Comparison of ENCODE assay signal across 10 mouse cellular contexts in the genomic region with DNA sequence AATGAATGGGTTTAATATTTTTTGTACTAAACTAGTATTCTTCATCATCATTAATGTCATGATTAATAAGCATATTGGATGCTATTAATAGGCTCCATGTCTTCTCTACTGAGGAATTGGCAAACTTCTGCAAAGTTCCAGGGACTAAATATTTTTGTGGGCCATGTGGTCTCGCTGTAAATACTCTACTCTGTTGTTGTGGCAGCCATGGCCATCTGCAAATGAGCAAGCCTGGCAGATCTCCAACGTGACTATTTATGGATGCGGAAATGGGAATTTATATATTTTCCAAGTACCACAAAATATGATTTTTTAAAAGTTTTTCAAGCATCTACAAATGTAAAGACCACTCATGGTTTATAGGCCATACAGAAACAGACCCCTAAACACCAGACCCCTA. TPM values are rescaled to one million over a fixed set of nuclear protein-coding genes. Genes with fewer than 3 reads are reported as not detected.
DNase-seq lines count a peak whose midpoint lies in the region; ATAC-seq and TF ChIP-seq lines count a peak whose summit lies in the region.
"Had no signal": no experiment of that assay in that cellular context is flagged by ENCODE, and none has a peak within 500 bp of the region (broad histone marks: within the 10 kb centered on the region; RNA-seq: fewer than 3 reads in every experiment).

No protein-coding gene starts in this region.

- H3K27ac ChIP-seq in heart, embryonic 10.5 days = no peak overlapping the region
- H3K27ac ChIP-seq in embryonic fibroblast, embryonic 13.5 days (ENCODE audit: insufficient read depth, low read length) = peak overlapping the region; percentile 67
- H3K27ac ChIP-seq in stomach, embryonic 15.5 days = peak overlapping the region; percentile 58; the same call in 1 of the 2 replicates

- no peak overlapping the region for H3K4me2 ChIP-seq in stomach, embryonic 15.5 days

- peaks cover 41% of the 10 kb centered on the region for H3K4me1 ChIP-seq in heart, embryonic 10.5 days
- H3K4me1 ChIP-seq in embryonic fibroblast, embryonic 13.5 days (ENCODE audit: control insufficient read depth, insufficient read depth, low read length) = peaks cover 16% of the 10 kb centered on the region
- H3K4me1 ChIP-seq in stomach, embryonic 15.5 days = peaks cover 26% of the 10 kb centered on the region

- ATAC-seq in stomach, embryonic 15.5 days (ENCODE audit: insufficient read depth, low FRiP score, low read depth) = no peak

- DNase-seq in heart, postnatal 4 days = peak; percentile 60
- no peak for DNase-seq in heart, embryonic 10.5 days (ENCODE audit: low spot score)
- peak; percentile 46 for DNase-seq in lung, postnatal 10 days
- DNase-seq in lung, postnatal 4 days = no peak
- DNase-seq in ovary, postnatal 36 days (ENCODE audit: low spot score) = no peak
- DNase-seq: adrenal gland, adult 8-10 months; kidney, adult 9 months had no signal

- H3K4me3 ChIP-seq in heart, embryonic 10.5 days = no peak overlapping the region
- H3K4me3 ChIP-seq in embryonic fibroblast, embryonic 13.5 days (ENCODE audit: insufficient read depth, low read length) = no peak overlapping the region
- H3K4me3 ChIP-seq in stomach, embryonic 15.5 days (replicated peaks) = no peak overlapping the region
- H3K4me3 ChIP-seq: megakaryocyte, embryonic 14.5 days had no signal

- H3K9me3 ChIP-seq in heart, embryonic 10.5 days = no peaks in the 10 kb centered on the region
- H3K9me3 ChIP-seq in stomach, embryonic 15.5 days = no peaks in the 10 kb centered on the region
- H3K9me3 ChIP-seq: megakaryocyte, embryonic 14.5 days had no signal

- TF ChIP-seq CTCF in embryonic fibroblast, embryonic 13.5 days (IDR thresholded peaks at IDR 0.05; ENCODE audit: borderline replicate concordance, insufficient read depth, low read length) = no peak

- TF ChIP-seq POLR2A in embryonic fibroblast, embryonic 13.5 days (IDR thresholded peaks at IDR 0.05; ENCODE audit: low read depth, low read length) = no peak

- H3K9ac ChIP-seq in stomach, embryonic 15.5 days = no peak overlapping the region

- peaks cover 19% of the 10 kb centered on the region for H3K36me3 ChIP-seq in heart, embryonic 10.5 days
- peaks cover 8% of the 10 kb centered on the region; the same call in 1 of the 2 replicates for H3K36me3 ChIP-seq in stomach, embryonic 15.5 days

- 88% methylated on average over 3 of the region's 3 CpGs for WGBS in heart, embryonic 10.5 days
- 56% methylated on average over 3 of the region's 3 CpGs for WGBS in stomach, embryonic 15.5 days

- H3K27me3 ChIP-seq in heart, embryonic 10.5 days (ENCODE audit: insufficient read depth, poor library complexity, severe bottlenecking) = no peaks in the 10 kb centered on the region
- no peaks in the 10 kb centered on the region for H3K27me3 ChIP-seq in stomach, embryonic 15.5 days (replicated peaks)
- H3K27me3 ChIP-seq: megakaryocyte, embryonic 14.5 days had no signal

RNA-seq across cellular contexts. Expression of a gene that starts 54.1 kb away (rescaled TPM):
- 10 to 100 TPM; 38.5 to 40.1 TPM for total RNA-seq in heart, postnatal 4 days (2021)
- 11.2 and 16.8 TPM in 2 replicates for polyA plus RNA-seq in heart, embryonic 10.5 days (2016; fragmentation: Nextera tagmentation; extraction: Ambion mirVana)
- polyA plus RNA-seq in embryonic fibroblast, embryonic 13.5 days (2011; ENCODE audit: insufficient read length, low read depth, missing spikeins) = 45.2 and 49.4 TPM in 2 replicates
- polyA plus RNA-seq in stomach, embryonic 15.5 days (2015; fragmentation: Nextera tagmentation; extraction: Ambion mirVana) = 21.4 and 24.7 TPM in 2 replicates

Comparison
In these comparisons a context has a peak if more than half of its experiments do, and no peak if none do; other contexts are left out.
1. DNase-seq: peak in heart, postnatal 4 days (single experiment) and lung, postnatal 10 days (single experiment); none in heart, embryonic 10.5 days (single experiment), lung, postnatal 4 days (0 of 2) and ovary, postnatal 36 days (single experiment).